Mouse (Mus musculus) frontal cortex, adult (tissue): ENCODE measurements at regions not wholly inside any gene's neighbourhood (a gene's known extent, or its start where the extent isn't known, plus 50 kb on each side); places are given as distances from the start of the nearest gene placed in this dataset.
A peak's percentile ranks its signal among the peaks of the same experiment; 100 is the strongest.
"Not testable (repeated sequence)": the region's sequence is repeated elsewhere in the genome, so short reads cannot be mapped to it uniquely, and the experiment has no call there.

ENCODE experiments used
- ATAC-seq: cut with Nextera tagmentation; 2 replicates; pipeline ENCODE4 v1.9.2; 2017; ENCODE audit warnings: mild to moderate bottlenecking, moderate library complexity, mixed read lengths; ENCODE audit not compliant: low TSS enrichment

DNA sequence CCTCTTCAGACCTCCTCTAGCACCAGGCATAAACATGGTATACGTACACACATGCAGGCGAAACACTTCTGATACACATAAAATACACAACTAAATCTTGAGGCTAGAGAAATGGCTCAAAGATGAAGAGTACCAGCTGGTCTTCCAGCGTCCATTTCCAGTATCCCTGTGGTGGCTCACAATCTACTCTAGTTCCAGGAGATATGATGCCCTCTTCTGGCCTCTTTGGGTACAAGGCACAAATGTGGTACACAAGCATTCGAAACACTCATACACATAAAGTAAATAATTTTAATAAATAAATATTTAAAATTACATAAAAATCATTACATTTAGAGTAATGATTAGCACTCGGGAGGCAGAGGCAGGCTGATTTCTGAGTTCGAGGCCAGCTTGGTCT lies 50.7 kb upstream of the Rabgap1l start:
- no peak for ATAC-seq

DNA sequence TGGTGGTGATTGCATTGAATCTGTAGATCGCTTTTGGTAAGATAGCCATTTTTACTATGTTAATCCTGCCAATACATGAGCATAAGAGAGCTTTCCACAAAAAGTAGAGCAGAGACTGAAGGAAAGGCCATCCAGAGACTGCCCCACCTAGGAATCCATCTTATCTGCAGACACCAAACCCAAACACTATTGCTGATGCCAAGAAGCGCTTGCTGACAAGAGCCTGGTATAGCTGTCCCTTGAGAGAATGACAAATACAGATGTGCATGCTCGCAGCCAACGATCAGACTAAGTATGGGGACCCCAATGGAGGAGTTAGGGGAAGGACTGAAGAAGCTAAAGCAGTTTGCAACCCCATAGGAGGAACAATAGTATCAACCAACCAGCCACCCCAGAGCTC lies 51.7 kb upstream of the Rabgap1l start:
- not testable (repeated sequence) for ATAC-seq

DNA sequence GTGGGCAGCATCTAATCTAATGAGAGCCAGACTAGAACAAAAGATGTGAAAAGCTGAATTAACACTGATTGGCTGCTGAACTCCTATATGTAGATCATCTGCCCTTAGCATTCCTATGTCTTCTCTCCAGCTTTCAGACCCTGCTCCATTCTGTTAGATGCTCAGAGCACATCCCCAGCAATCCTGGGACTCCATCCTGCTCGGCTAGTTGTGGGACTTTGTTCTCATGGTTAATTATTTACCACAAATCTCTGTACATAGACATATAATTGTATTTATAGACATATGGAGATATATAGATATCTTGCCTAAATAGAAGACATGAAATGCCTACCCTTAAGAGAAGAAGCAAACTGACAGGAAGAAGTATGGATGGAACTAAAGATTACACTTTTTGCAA lies 55.5 kb upstream of the Rc3h1 start:
- ATAC-seq: no peak

DNA sequence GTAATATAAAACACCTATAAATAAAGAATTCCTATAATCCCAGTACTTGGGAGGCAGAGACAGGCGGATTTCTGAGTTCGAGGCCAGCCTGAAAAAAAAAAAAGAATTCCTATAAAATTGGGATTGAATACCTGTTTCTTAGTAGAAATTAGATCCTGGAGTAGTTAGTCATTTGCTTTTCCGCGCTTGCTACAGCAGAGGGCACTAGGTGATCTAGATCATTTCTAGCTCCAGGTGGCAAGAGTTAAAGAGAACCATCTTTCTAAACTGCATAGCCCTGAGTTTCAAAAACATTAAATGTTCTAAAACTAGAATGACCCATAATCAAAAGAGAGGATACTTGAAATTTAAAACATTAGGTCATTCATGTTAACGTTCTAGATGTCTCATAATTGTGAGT lies 51.8 kb upstream of the Rc3h1 start:
- ATAC-seq: no peak

DNA sequence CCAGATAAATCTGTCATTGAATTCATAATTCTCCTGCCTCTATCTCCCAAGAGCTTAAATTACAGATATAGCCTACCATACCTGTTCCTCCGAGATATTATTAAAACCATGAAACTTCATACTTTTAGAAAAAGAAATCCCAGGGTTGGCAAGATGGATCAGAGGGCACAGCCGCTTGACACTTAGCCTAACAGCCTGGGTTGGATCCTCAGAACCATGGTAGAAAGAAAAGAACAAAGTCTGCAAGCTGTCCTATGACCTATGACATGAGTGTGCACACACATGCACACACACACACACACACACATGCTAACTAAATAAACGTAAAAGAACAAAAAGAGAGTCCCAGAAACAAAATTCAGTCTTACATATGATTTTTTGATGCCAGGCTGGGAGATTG lies 50.8 kb upstream of the Rc3h1 start:
- ATAC-seq: no peak

DNA sequence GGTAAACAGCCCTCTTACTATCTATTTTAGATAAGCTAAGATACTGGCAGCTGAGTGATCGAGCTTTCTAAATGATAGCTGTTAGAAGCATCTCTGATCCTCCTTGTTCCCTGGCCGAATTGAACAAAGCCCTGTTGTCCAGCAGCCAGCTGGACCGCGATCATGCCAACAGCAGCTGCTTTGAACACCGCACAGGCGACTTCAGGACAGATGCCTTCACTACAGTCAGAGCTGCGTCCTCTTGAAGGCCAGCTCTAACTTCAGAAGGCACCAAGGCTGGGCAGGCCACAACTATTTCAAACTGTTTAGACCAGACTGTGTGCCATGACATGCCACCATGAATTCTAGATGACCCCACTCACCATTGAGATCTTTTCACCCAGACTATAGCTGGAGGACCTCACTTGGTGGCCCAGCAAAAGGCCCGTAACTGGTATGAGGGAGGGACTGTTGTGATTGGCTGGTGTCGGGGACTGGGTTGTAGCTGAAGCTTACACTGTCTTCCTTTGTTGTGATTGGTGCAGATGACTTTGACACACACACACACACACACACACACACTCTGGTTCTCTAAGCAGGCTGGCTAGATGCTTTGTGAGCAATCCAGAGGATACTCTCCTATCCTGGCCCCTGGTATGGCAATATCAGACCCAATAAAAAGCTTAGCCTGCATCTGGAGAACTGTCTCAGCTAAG lies 50.1 kb upstream of the Rc3h1 start:
- peak; percentile 69 for ATAC-seq
